Mouse (Mus musculus) liver, adult 2 months (tissue): ENCODE data around the gene Slc36a3. TPM values are rescaled to one million over a fixed set of nuclear protein-coding genes. Genes with fewer than 3 reads are reported as not detected.

Experiments
- DNase-seq: peaks from one replicate; pipeline ENCODE4 v3.0.0-alpha.2; 2011; ENCODE audit warnings: low read depth, low spot score; ENCODE audit errors: extremely low read depth
- H3K27ac ChIP-seq: fragments of 200-500 bp; replicated peaks from 2 replicates; pipeline ENCODE4 v1.5.1; 2012; ENCODE audit warnings: low read depth, mild to moderate bottlenecking, control low read depth, inconsistent platforms, low read length; ENCODE audit not compliant: insufficient read depth
- H3K27me3 ChIP-seq: fragments of 200-500 bp; 2 replicates; pipeline ENCODE4 v1.6.1; 2012; ENCODE audit warnings: mild to moderate bottlenecking, moderate library complexity, low read length, inconsistent platforms; ENCODE audit not compliant: control insufficient read depth, insufficient read depth
- H3K36me3 ChIP-seq: fragments of 200-500 bp; 2 replicates; pipeline ENCODE4 v1.6.1; 2012; ENCODE audit warnings: low read length, inconsistent platforms; ENCODE audit not compliant: control insufficient read depth, insufficient read depth
- H3K4me1 ChIP-seq: fragments of 200-500 bp; 2 replicates; pipeline ENCODE4 v1.6.1; 2011; ENCODE audit warnings: low read length; ENCODE audit not compliant: control insufficient read depth, insufficient read depth
- H3K4me3 ChIP-seq: fragments of 200-500 bp; 2 replicates; pipeline ENCODE4 v1.5.1; 2011; ENCODE audit warnings: low read depth, mild to moderate bottlenecking, control low read depth, low read length, moderate library complexity; ENCODE audit not compliant: insufficient read depth
- H3K79me2 ChIP-seq: fragments of 200-500 bp; 2 replicates; pipeline ENCODE4 v1.6.1; 2012; ENCODE audit warnings: inconsistent platforms, mild to moderate bottlenecking, low read length, moderate library complexity; ENCODE audit not compliant: control insufficient read depth, insufficient read depth
- H3K9ac ChIP-seq: fragments of 200-500 bp; 2 replicates; pipeline ENCODE4 v1.6.1; 2012; ENCODE audit warnings: low read depth, mild to moderate bottlenecking, control low read depth, inconsistent platforms, low read length
- CTCF ChIP-seq: fragments of 200-500 bp; IDR thresholded peaks from 2 replicates; pipeline ENCODE4 v1.5.1; 2011; ENCODE audit warnings: low read depth, low read length, control low read depth
- POLR2A ChIP-seq: fragments of 200-500 bp; IDR thresholded peaks from 2 replicates; pipeline ENCODE4 v1.6.1; 2011; ENCODE audit warnings: low read length, control low read depth; ENCODE audit not compliant: insufficient read depth; ENCODE audit errors: extremely low read depth
- WGBS: fragments of 180-500 bp; shearing (Covaris S2); methylation state at CpG from one replicate; pipeline ENCODE4 v1.1.7; 2018; 5-methylcytosine and 5-hydroxymethylcytosine counted together
- polyA plus RNA-seq: library from polyadenylated mRNA; depleted of rRNA; stranded (reverse); fragments of >200 nt; gene quantifications from 2 replicates; pipeline ENCODE4 v1.2.3, GENCODE M21; 2012; rRNA removed
- total RNA-seq: library from RNA; depleted of rRNA; stranded (reverse); fragments of >200 nt; gene quantifications from 2 replicates; pipeline ENCODE4 v1.2.3, GENCODE M21; 2014; rRNA removed

The Slc36a3 gene
- total RNA-seq (not detected in 2 replicates), polyA plus RNA-seq (0.05 TPM in 1 of 2 replicates, not detected in the other)

GRCm38 (mm10) chr11:55151608-55152007 is at the start of gene Slc36a3:
TSS of gene Slc36a3 (minus strand) at chr11:55151708.
- H3K27me3 ChIP-seq, result no peaks in the 10 kb centered on the region
- H3K9ac ChIP-seq, result no peak within 1 kb of the TSS
- H3K27ac ChIP-seq, result no peak within 1 kb of the TSS
- no peaks in the 10 kb centered on the region for H3K79me2 ChIP-seq
- no peak within 1 kb of the TSS for H3K4me3 ChIP-seq
- no peak for TF ChIP-seq POLR2A
- no peak for TF ChIP-seq CTCF
- H3K36me3 ChIP-seq, result no peaks in the 10 kb centered on the region
- no peak for DNase-seq
- 80% methylated on average over 3 of the region's 3 CpGs for WGBS
- no peaks in the 10 kb centered on the region for H3K4me1 ChIP-seq

GRCm38 (mm10) chr11:55197740-55198510 is 46.4 kb upstream of the Slc36a3 start:
- 63% methylated on average over 8 of the region's 8 CpGs for WGBS

GRCm38 (mm10) chr11:55197086-55197485 is 45.6 kb upstream of the Slc36a3 start:
- no peak for DNase-seq
- Histone ChIP-seq H3K36me3 (no peaks in the 10 kb centered on the region), H3K4me3 (no peak overlapping the region), H3K79me2 (no peaks in the 10 kb centered on the region), H3K27me3 (peaks cover 5% of the 10 kb centered on the region; the same call in 1 of the 2 replicates), H3K9ac (no peak overlapping the region), H3K27ac (no peak overlapping the region), H3K4me1 (no peaks in the 10 kb centered on the region)
- WGBS, result 77% methylated on average over 6 of the region's 6 CpGs
- no peak for TF ChIP-seq CTCF
- no peak for TF ChIP-seq POLR2A

More at GRCm38 (mm10) chr11:55197740-55198510, 46.4 kb upstream of the Slc36a3 start:
- H3K27me3 ChIP-seq, result peaks cover 4% of the 10 kb centered on the region; the same call in 1 of the 2 replicates
- H3K4me1 ChIP-seq, result no peaks in the 10 kb centered on the region
- H3K27ac ChIP-seq, result no peak overlapping the region
- no peak overlapping the region for H3K9ac ChIP-seq
- no peak overlapping the region for H3K4me3 ChIP-seq
- H3K36me3 ChIP-seq, result no peaks in the 10 kb centered on the region
- H3K79me2 ChIP-seq, result no peaks in the 10 kb centered on the region
- TF ChIP-seq POLR2A, result no peak
- DNase-seq, result no peak

GRCm38 (mm10) chr11:55190216-55190615 is 38.7 kb upstream of the Slc36a3 start:
- DNase-seq, result no peak
- no peak for TF ChIP-seq CTCF
- no peak for TF ChIP-seq POLR2A
- H3K4me1 ChIP-seq, result no peaks in the 10 kb centered on the region
- no peak overlapping the region for H3K4me3 ChIP-seq
- H3K9ac ChIP-seq, result no peak overlapping the region
- peaks cover 8% of the 10 kb centered on the region; the same call in 1 of the 2 replicates for H3K27me3 ChIP-seq
- H3K79me2 ChIP-seq, result no peaks in the 10 kb centered on the region
- 83% methylated on average over 3 of the region's 3 CpGs for WGBS
- H3K27ac ChIP-seq, result no peak overlapping the region
- H3K36me3 ChIP-seq, result no peaks in the 10 kb centered on the region

GRCm38 (mm10) chr11:55187777-55188176 is 36.3 kb upstream of the Slc36a3 start:
- no peak overlapping the region for H3K9ac ChIP-seq
- 85% methylated on average over 6 of the region's 6 CpGs for WGBS
- no peaks in the 10 kb centered on the region for H3K79me2 ChIP-seq
- H3K27me3 ChIP-seq, result peaks cover 20% of the 10 kb centered on the region
- H3K27ac ChIP-seq, result no peak overlapping the region
- no peak for DNase-seq
- no peak overlapping the region for H3K4me3 ChIP-seq
- H3K36me3 ChIP-seq, result no peaks in the 10 kb centered on the region
- TF ChIP-seq POLR2A, result no peak
- no peak for TF ChIP-seq CTCF
- H3K4me1 ChIP-seq, result no peaks in the 10 kb centered on the region

GRCm38 (mm10) chr11:55187292-55187691 is 35.8 kb upstream of the Slc36a3 start:
- DNase-seq, result no peak
- 88% methylated on average over 4 of the region's 4 CpGs for WGBS
- TF ChIP-seq CTCF (no peak), POLR2A (no peak)
- Histone ChIP-seq H3K9ac (no peak overlapping the region), H3K36me3 (no peaks in the 10 kb centered on the region), H3K4me1 (no peaks in the 10 kb centered on the region), H3K27ac (no peak overlapping the region), H3K79me2 (no peaks in the 10 kb centered on the region), H3K27me3 (peaks cover 20% of the 10 kb centered on the region), H3K4me3 (no peak overlapping the region)
